Mouse (Mus musculus): Measurements from ENCODE around the gene Setd1b. TPM values are rescaled to one million over a fixed set of nuclear protein-coding genes. Genes with fewer than 3 reads are reported as not detected.

Gene Setd1b
- total RNA-seq, 2 experiments from 2014 or later = 19.1 to 25.8 TPM

GRCm38 (mm10) chr5:123125638-123126406 lies 16.2 kb upstream of the Setd1b start:
- DNase-seq (ENCODE audit: low spot score in 2 of 2) = peak in 1 of 2 experiments; percentile 35

- no peak for DNase-seq (ENCODE audit: low spot score in 2 of 2)
Measured at GRCm38 (mm10) chr5:123127031-123127430, 15.0 kb upstream of the Setd1b start.

- DNase-seq (ENCODE audit: low spot score in 2 of 2) = no peak
Measured at GRCm38 (mm10) chr5:123128426-123129169, 13.4 kb upstream of the Setd1b start.

GRCm38 (mm10) chr5:123129170-123129757 lies 12.7 kb upstream of the Setd1b start:
- DNase-seq (ENCODE audit: low spot score in 2 of 2) = no peak

GRCm38 (mm10) chr5:123130030-123130813 lies 11.8 kb upstream of the Setd1b start:
- no peak for DNase-seq (ENCODE audit: low spot score in 2 of 2)

GRCm38 (mm10) chr5:123130814-123131148 lies 11.2 kb upstream of the Setd1b start:
- no peak for DNase-seq (ENCODE audit: low spot score in 2 of 2)

GRCm38 (mm10) chr5:123132308-123133071 lies 9.5 kb upstream of the Setd1b start, which contains the start of gene Rhof:
Rhof (minus strand) TSS chr5:123132692.
- DNase-seq (ENCODE audit: low spot score in 2 of 2) = peak; percentile 82 to 91

GRCm38 (mm10) chr5:123133083-123133783 lies 8.8 kb upstream of the Setd1b start:
- DNase-seq (ENCODE audit: low spot score in 2 of 2) = peak; percentile 91 to 93

- no peak for DNase-seq (ENCODE audit: low spot score in 2 of 2)
Measured at GRCm38 (mm10) chr5:123133784-123134143, 8.2 kb upstream of the Setd1b start.

- DNase-seq (ENCODE audit: low spot score in 2 of 2) = peak in 1 of 2 experiments; percentile 38
Measured at GRCm38 (mm10) chr5:123134186-123134874, 7.7 kb upstream of the Setd1b start.

- no peak for DNase-seq (ENCODE audit: low spot score in 2 of 2)
Measured at GRCm38 (mm10) chr5:123134875-123135382, 7.1 kb upstream of the Setd1b start.

- peak; percentile 84 to 89 for DNase-seq (ENCODE audit: low spot score in 2 of 2)
Measured at GRCm38 (mm10) chr5:123135471-123136360, 6.3 kb upstream of the Setd1b start.

- DNase-seq (ENCODE audit: low spot score in 2 of 2) = peak; percentile 85 to 87
Measured at GRCm38 (mm10) chr5:123136361-123137043, 5.5 kb upstream of the Setd1b start.

GRCm38 (mm10) chr5:123137044-123137909 lies 4.7 kb upstream of the Setd1b start:
- DNase-seq (ENCODE audit: low spot score in 2 of 2) = peak; percentile 80

- DNase-seq (ENCODE audit: low spot score in 2 of 2) = no peak
Measured at GRCm38 (mm10) chr5:123137910-123138229, 4.1 kb upstream of the Setd1b start.

GRCm38 (mm10) chr5:123138230-123138911 lies 3.6 kb upstream of the Setd1b start:
- peak; percentile 70 to 71 for DNase-seq (ENCODE audit: low spot score in 2 of 2)
